Mouse (Mus musculus): Measurements from ENCODE around the gene Gm6993. TPM values are rescaled to one million over a fixed set of nuclear protein-coding genes. Genes with fewer than 3 reads are reported as not detected.

Gm6993 gene
- total and polyA plus RNA-seq, 2 experiments from 2014 or later = not detected

- Histone ChIP-seq H3K4me1 (ENCODE audit: control insufficient read depth, insufficient read depth) (peaks cover 41% of the 10 kb centered on the region), H3K4me2 (ENCODE audit: low read depth, low read length) (no peak overlapping the region), H3K9ac (replicated peaks; ENCODE audit: low read depth, low read length) (no peak overlapping the region), H3K9me3 (replicated peaks; ENCODE audit: control insufficient read depth, low read length) (no peaks in the 10 kb centered on the region), H3K36me3 (replicated peaks; ENCODE audit: control insufficient read depth, insufficient read depth, low read length) (peaks cover 97% of the 10 kb centered on the region), H3K4me3 (ENCODE audit: low read depth, low read length) (no peak overlapping the region), H3K27me3 (ENCODE audit: control insufficient read depth, insufficient read depth, low read length) (no peaks in the 10 kb centered on the region), H3K27ac (ENCODE audit: low read depth) (peak overlapping the region; percentile 46)
- WGBS = 72% methylated on average over 11 of the region's 11 CpGs
- ATAC-seq (ENCODE audit: insufficient read depth, low read depth) (no peak), DNase-seq (ENCODE audit: low spot score) (no peak)
- TF ChIP-seq CTCF (IDR thresholded peaks at IDR 0.05; ENCODE audit: low read depth) = no peak
These were observed 37.7 kb downstream of the Gm6993 start for GRCm38 (mm10) chr12:31278270-31278669.

GRCm38 (mm10) chr12:31280318-31280717 is 39.7 kb downstream of the Gm6993 start:
- TF ChIP-seq CTCF (IDR thresholded peaks at IDR 0.05; ENCODE audit: low read depth) (no peak), EP300 (IDR thresholded peaks at IDR 0.05; ENCODE audit: low read depth) (no peak)
- Histone ChIP-seq H3K4me2 (ENCODE audit: low read depth, low read length) (0 out of 2 replicates have a peak overlapping the region, but pooled peaks have one; percentile 3), H3K9me3 (replicated peaks; ENCODE audit: control insufficient read depth, low read length) (no peaks in the 10 kb centered on the region), H3K9ac (replicated peaks; ENCODE audit: low read depth, low read length) (peak overlapping the region; percentile 12; the same call in 1 of the 2 replicates), H3K4me3 (ENCODE audit: low read depth, low read length) (no peak overlapping the region), H3K36me3 (replicated peaks; ENCODE audit: control insufficient read depth, insufficient read depth, low read length) (peaks cover 96% of the 10 kb centered on the region), H3K27ac (ENCODE audit: low read depth) (peak overlapping the region; percentile 84), H3K4me1 (ENCODE audit: control insufficient read depth, insufficient read depth) (peaks cover 41% of the 10 kb centered on the region), H3K27me3 (ENCODE audit: control insufficient read depth, insufficient read depth, low read length) (no peaks in the 10 kb centered on the region)
- ATAC-seq (ENCODE audit: insufficient read depth, low read depth) (peak; percentile 47), DNase-seq (ENCODE audit: low spot score) (no peak)
- 23% methylated on average over 7 of the region's 7 CpGs for WGBS

DNA sequence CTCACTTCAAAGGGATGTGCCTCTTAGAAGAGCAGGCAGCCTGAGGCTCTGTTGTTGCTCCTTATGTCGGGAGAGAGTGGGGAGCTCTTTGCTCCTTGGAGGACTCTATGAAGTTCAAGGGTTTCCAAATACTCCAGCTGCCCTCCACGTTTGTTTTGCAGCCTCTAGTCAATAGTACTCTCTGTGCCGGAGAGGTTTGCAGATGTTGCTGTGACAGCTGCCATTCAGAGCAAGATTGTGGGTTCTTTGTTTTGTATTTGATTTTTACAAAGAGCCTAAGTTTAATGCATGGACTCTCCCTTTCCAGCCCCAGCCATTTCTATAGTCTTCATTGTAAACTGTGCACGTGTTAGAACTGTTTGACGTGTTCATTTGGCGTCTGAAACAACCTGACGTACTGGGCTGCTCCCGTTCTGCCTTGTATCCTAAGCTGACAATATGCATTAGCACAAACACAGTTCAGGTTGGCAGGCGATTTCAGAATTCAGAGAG is 40.6 kb downstream of the Gm6993 start:
- H3K4me2 ChIP-seq (ENCODE audit: low read depth, low read length) = no peak overlapping the region
- no peak overlapping the region for H3K9ac ChIP-seq (replicated peaks; ENCODE audit: low read depth, low read length)
- H3K36me3 ChIP-seq (replicated peaks; ENCODE audit: control insufficient read depth, insufficient read depth, low read length) = peaks cover 96% of the 10 kb centered on the region
- ATAC-seq (ENCODE audit: insufficient read depth, low read depth) = no peak
- TF ChIP-seq EP300 (IDR thresholded peaks at IDR 0.05; ENCODE audit: low read depth) (no peak), CTCF (IDR thresholded peaks at IDR 0.05; ENCODE audit: low read depth) (no peak)
- H3K4me3 ChIP-seq (ENCODE audit: low read depth, low read length) = no peak overlapping the region
- no peaks in the 10 kb centered on the region for H3K9me3 ChIP-seq (replicated peaks; ENCODE audit: control insufficient read depth, low read length)
- H3K27ac ChIP-seq (ENCODE audit: low read depth) = peak overlapping the region; percentile 84
- peaks cover 37% of the 10 kb centered on the region for H3K4me1 ChIP-seq (ENCODE audit: control insufficient read depth, insufficient read depth)
- 74% methylated on average over 9 of the region's 9 CpGs for WGBS
- H3K27me3 ChIP-seq (ENCODE audit: control insufficient read depth, insufficient read depth, low read length) = no peaks in the 10 kb centered on the region
- DNase-seq (ENCODE audit: low spot score) = no peak

- no peak overlapping the region for H3K4me3 ChIP-seq (ENCODE audit: low read depth, low read length)
- ATAC-seq (ENCODE audit: insufficient read depth, low read depth) (no peak), DNase-seq (ENCODE audit: low spot score) (no peak)
- H3K27me3 ChIP-seq (ENCODE audit: control insufficient read depth, insufficient read depth, low read length) = no peaks in the 10 kb centered on the region
- H3K4me2 ChIP-seq (ENCODE audit: low read depth, low read length) = no peak overlapping the region
- peaks cover 96% of the 10 kb centered on the region for H3K36me3 ChIP-seq (replicated peaks; ENCODE audit: control insufficient read depth, insufficient read depth, low read length)
- peaks cover 33% of the 10 kb centered on the region for H3K4me1 ChIP-seq (ENCODE audit: control insufficient read depth, insufficient read depth)
- H3K9me3 ChIP-seq (replicated peaks; ENCODE audit: control insufficient read depth, low read length) = no peaks in the 10 kb centered on the region
- 39% methylated on average over 5 of the region's 5 CpGs for WGBS
- 0 out of 2 replicates have a peak overlapping the region, but pooled peaks have one; percentile 10 for H3K27ac ChIP-seq (ENCODE audit: low read depth)
- no peak for TF ChIP-seq EP300 (IDR thresholded peaks at IDR 0.05; ENCODE audit: low read depth)
- H3K9ac ChIP-seq (replicated peaks; ENCODE audit: low read depth, low read length) = no peak overlapping the region
These were observed 41.7 kb downstream of the Gm6993 start for GRCm38 (mm10) chr12:31282241-31282640.

GRCm38 (mm10) chr12:31283131-31283530 is 42.6 kb downstream of the Gm6993 start:
- Histone ChIP-seq H3K4me2 (ENCODE audit: low read depth, low read length) (no peak overlapping the region), H3K9ac (replicated peaks; ENCODE audit: low read depth, low read length) (no peak overlapping the region), H3K9me3 (replicated peaks; ENCODE audit: control insufficient read depth, low read length) (no peaks in the 10 kb centered on the region), H3K36me3 (replicated peaks; ENCODE audit: control insufficient read depth, insufficient read depth, low read length) (peaks cover 97% of the 10 kb centered on the region), H3K4me3 (ENCODE audit: low read depth, low read length) (no peak overlapping the region), H3K4me1 (ENCODE audit: control insufficient read depth, insufficient read depth) (peaks cover 26% of the 10 kb centered on the region), H3K27ac (ENCODE audit: low read depth) (no peak overlapping the region), H3K27me3 (ENCODE audit: control insufficient read depth, insufficient read depth, low read length) (no peaks in the 10 kb centered on the region)
- no peak for ATAC-seq (ENCODE audit: insufficient read depth, low read depth)
- no peak for DNase-seq (ENCODE audit: low spot score)
- WGBS = 74% methylated on average over 4 of the region's 4 CpGs
- TF ChIP-seq EP300 (IDR thresholded peaks at IDR 0.05; ENCODE audit: low read depth) (no peak), CTCF (IDR thresholded peaks at IDR 0.05; ENCODE audit: low read depth) (no peak)

- H3K4me1 ChIP-seq (ENCODE audit: control insufficient read depth, insufficient read depth) = peaks cover 21% of the 10 kb centered on the region
- DNase-seq (ENCODE audit: low spot score) (no peak), ATAC-seq (ENCODE audit: insufficient read depth, low read depth) (no peak)
- WGBS = 60% methylated on average over 4 of the region's 4 CpGs
- H3K36me3 ChIP-seq (replicated peaks; ENCODE audit: control insufficient read depth, insufficient read depth, low read length) = peaks cover 97% of the 10 kb centered on the region
- no peak overlapping the region for H3K4me3 ChIP-seq (ENCODE audit: low read depth, low read length)
- TF ChIP-seq CTCF (IDR thresholded peaks at IDR 0.05; ENCODE audit: low read depth) = no peak
- no peak for TF ChIP-seq EP300 (IDR thresholded peaks at IDR 0.05; ENCODE audit: low read depth)
- H3K27me3 ChIP-seq (ENCODE audit: control insufficient read depth, insufficient read depth, low read length) = no peaks in the 10 kb centered on the region
- no peaks in the 10 kb centered on the region for H3K9me3 ChIP-seq (replicated peaks; ENCODE audit: control insufficient read depth, low read length)
- H3K27ac ChIP-seq (ENCODE audit: low read depth) = no peak overlapping the region
- H3K4me2 ChIP-seq (ENCODE audit: low read depth, low read length) = no peak overlapping the region
- no peak overlapping the region for H3K9ac ChIP-seq (replicated peaks; ENCODE audit: low read depth, low read length)
These were observed 43.1 kb downstream of the Gm6993 start for GRCm38 (mm10) chr12:31283617-31284136.
